In genomic region chr12:108536461-108536860, GRCm38 (mm10) we compare ENCODE assay signal across 12 mouse cellular contexts. TPM values are rescaled to one million over a fixed set of nuclear protein-coding genes. Genes with fewer than 3 reads are reported as not detected.
DNase-seq lines count a peak whose midpoint lies in the region; TF ChIP-seq lines count a peak whose summit lies in the region.
"Had no signal": no experiment of that assay in that cellular context is flagged by ENCODE, and none has a peak within 500 bp of the region (broad histone marks: within the 10 kb centered on the region; RNA-seq: fewer than 3 reads in every experiment).

No protein-coding gene starts in this region.

- DNase-seq in layer of hippocampus, adult 2 months (ENCODE audit: low spot score in 2 of 2) = no peak
- no peak for DNase-seq in layer of hippocampus, adult 18-20 months (ENCODE audit: low spot score in 2 of 2)
- peak; percentile 42 for DNase-seq in A20 (ENCODE audit: low read depth, low spot score)
- peak; percentile 81 for DNase-seq in ES-E14 (ENCODE audit: low read depth, low spot score)
- peak; percentile 45 for DNase-seq in induced T-regulatory cell, adult 2 months (ENCODE audit: low read depth)
- no peak for DNase-seq in spleen, adult 18-20 months
- DNase-seq in adrenal gland, postnatal 36 days = no peak
- no peak for DNase-seq in adrenal gland, adult (ENCODE audit: inconsistent age in 2 of 2, low spot score in 1 of 2)
- DNase-seq: adrenal gland, postnatal 10 days; gastrocnemius, postnatal 14 days had no signal

- in situ Hi-C loops in ES-E14 (cut with MboI; ENCODE audit: low sequenced_read_pairs in 2 of 2, unreplicated experiment in 2 of 2) = no loop called here

- H3K4me3 ChIP-seq in layer of hippocampus, adult 2 months = no peak overlapping the region
- no peak overlapping the region for H3K4me3 ChIP-seq in ES-E14 (ENCODE audit: insufficient read depth in 1 of 2, low read depth in 1 of 2, low read length in 2 of 2, poor library complexity in 1 of 2, severe bottlenecking in 1 of 2)
- H3K4me3 ChIP-seq: embryonic facial prominence, embryonic 13.5 days; midbrain, embryonic 12.5 days had no signal

- peak; percentile 81 for TF ChIP-seq CTCF in layer of hippocampus, adult 2 months (conservative IDR thresholded peaks at IDR 0.05)

- H3K9me3 ChIP-seq in ES-E14 (ENCODE audit: control insufficient read depth, insufficient read depth, low read depth, low read length) = no peaks in the 10 kb centered on the region
- H3K9me3 ChIP-seq: embryonic facial prominence, embryonic 13.5 days; midbrain, embryonic 12.5 days had no signal

- no peak overlapping the region for H3K27ac ChIP-seq in layer of hippocampus, adult 2 months
- H3K27ac ChIP-seq in ES-E14 (ENCODE audit: insufficient read depth, low read depth, low read length, poor library complexity, severe bottlenecking) = no peak overlapping the region
- H3K27ac ChIP-seq: embryonic facial prominence, embryonic 13.5 days; midbrain, embryonic 12.5 days had no signal

- H3K36me3 ChIP-seq in ES-E14 (ENCODE audit: control insufficient read depth, insufficient read depth, low read length, poor library complexity, severe bottlenecking) = no peaks in the 10 kb centered on the region

- no peaks in the 10 kb centered on the region for H3K4me1 ChIP-seq in ES-E14 (ENCODE audit: control insufficient read depth in 2 of 2, insufficient read depth in 2 of 2, low read length in 2 of 2, poor library complexity in 1 of 2)
- H3K4me1 ChIP-seq: embryonic facial prominence, embryonic 13.5 days; midbrain, embryonic 12.5 days had no signal

- no peak overlapping the region for H3K9ac ChIP-seq in ES-E14 (ENCODE audit: insufficient read depth, low read depth, low read length, poor library complexity, severe bottlenecking)
- H3K9ac ChIP-seq: embryonic facial prominence, embryonic 13.5 days; midbrain, embryonic 12.5 days had no signal

TF ChIP-seq in ES-E14, 5 proteins besides CTCF, POLR2A, EP300 and RAD21:
- TF ChIP-seq CHD2 (IDR thresholded peaks at IDR 0.05; ENCODE audit: low read depth, low read length) (no peak), HCFC1 (IDR thresholded peaks at IDR 0.05; ENCODE audit: borderline replicate concordance, insufficient read depth, low read length) (no peak), ZNF384 (IDR thresholded peaks at IDR 0.05; ENCODE audit: low read depth, low read length) (no peak)

RNA-seq across cellular contexts. Expression of gene Evl, which starts 18.1 kb away (rescaled TPM):
- total RNA-seq in layer of hippocampus, adult 2 months (2021) = 100 to 1,000 TPM; 194 to 199 TPM
- total RNA-seq in layer of hippocampus, adult 18-20 months (2021) = 100 to 1,000 TPM; 184 to 192 TPM
- 27.2 and 36.4 TPM in 2 replicates for total RNA-seq in ES-E14 (2012; rRNA removed)
- 10 to 100 TPM; 48.8 to 49.6 TPM for total RNA-seq in adrenal gland, postnatal 36 days (2021)

Comparison
In these comparisons a context has a peak if more than half of its experiments do, and no peak if none do; other contexts are left out.
1. DNase-seq: peak in A20 (single experiment), ES-E14 (single experiment) and induced T-regulatory cell, adult 2 months (single experiment); none in layer of hippocampus, adult 2 months (0 of 2), layer of hippocampus, adult 18-20 months (0 of 2), spleen, adult 18-20 months (0 of 2), adrenal gland, postnatal 36 days (0 of 2) and adrenal gland, adult (0 of 2).